Mouse (Mus musculus): ENCODE measurements at regions not wholly inside any gene's neighbourhood (a gene's known extent, or its start where the extent isn't known, plus 50 kb on each side); places are given as distances from the start of the nearest gene placed in this dataset.

- Histone ChIP-seq H3K27me3 (ENCODE audit: control insufficient read depth, insufficient read depth, low read length) (no peaks in the 10 kb centered on the region), H3K4me3 (ENCODE audit: low read depth, low read length) (no peak overlapping the region), H3K36me3 (ENCODE audit: control insufficient read depth, insufficient read depth, low read length) (no peaks in the 10 kb centered on the region), H3K27ac (ENCODE audit: insufficient read depth, low read depth, low read length) (no peak overlapping the region), H3K4me1 (ENCODE audit: control insufficient read depth, insufficient read depth, insufficient read length, low read length) (no peaks in the 10 kb centered on the region)
- TF ChIP-seq POLR2A (IDR thresholded peaks at IDR 0.05; ENCODE audit: low read depth, low read length) (no peak), CTCF (IDR thresholded peaks at IDR 0.05; ENCODE audit: extremely low read depth, insufficient read length, insufficient replicate concordance, low read depth, low read length) (no peak)
- WGBS, result 24% methylated on average over 22 of the region's 22 CpGs
Measured at GRCm38 (mm10) chr4:32074399-32075296, 110.8 kb downstream of the Map3k7 start.

- Histone ChIP-seq H3K4me1 (ENCODE audit: control insufficient read depth, insufficient read depth, insufficient read length, low read length) (no peaks in the 10 kb centered on the region), H3K27ac (ENCODE audit: insufficient read depth, low read depth, low read length) (no peak overlapping the region), H3K4me3 (ENCODE audit: low read depth, low read length) (no peak overlapping the region), H3K27me3 (ENCODE audit: control insufficient read depth, insufficient read depth, low read length) (no peaks in the 10 kb centered on the region), H3K36me3 (ENCODE audit: control insufficient read depth, insufficient read depth, low read length) (no peaks in the 10 kb centered on the region)
- TF ChIP-seq POLR2A (IDR thresholded peaks at IDR 0.05; ENCODE audit: low read depth, low read length), result no peak
- no peak for TF ChIP-seq CTCF (IDR thresholded peaks at IDR 0.05; ENCODE audit: extremely low read depth, insufficient read length, insufficient replicate concordance, low read depth, low read length)
- 67% methylated on average over 12 of the region's 12 CpGs for WGBS
Measured at GRCm38 (mm10) chr4:32076391-32076925, 112.6 kb downstream of the Map3k7 start.

- no peaks in the 10 kb centered on the region for H3K4me1 ChIP-seq (ENCODE audit: control insufficient read depth, insufficient read depth, insufficient read length, low read length)
- TF ChIP-seq CTCF (IDR thresholded peaks at IDR 0.05; ENCODE audit: extremely low read depth, insufficient read length, insufficient replicate concordance, low read depth, low read length) (no peak), POLR2A (IDR thresholded peaks at IDR 0.05; ENCODE audit: low read depth, low read length) (no peak)
- no peaks in the 10 kb centered on the region for H3K27me3 ChIP-seq (ENCODE audit: control insufficient read depth, insufficient read depth, low read length)
- no peaks in the 10 kb centered on the region for H3K36me3 ChIP-seq (ENCODE audit: control insufficient read depth, insufficient read depth, low read length)
- no peak overlapping the region for H3K4me3 ChIP-seq (ENCODE audit: low read depth, low read length)
- H3K27ac ChIP-seq (ENCODE audit: insufficient read depth, low read depth, low read length), result no peak overlapping the region
- WGBS, result 68% methylated on average over 8 of the region's 8 CpGs
Measured at GRCm38 (mm10) chr4:32083456-32083855, 119.6 kb downstream of the Map3k7 start.

GRCm38 (mm10) chr4:32084250-32084869, 120.5 kb downstream of the Map3k7 start:
- Histone ChIP-seq H3K4me1 (ENCODE audit: control insufficient read depth, insufficient read depth, insufficient read length, low read length) (no peaks in the 10 kb centered on the region), H3K4me3 (ENCODE audit: low read depth, low read length) (no peak overlapping the region), H3K27ac (ENCODE audit: insufficient read depth, low read depth, low read length) (no peak overlapping the region), H3K36me3 (ENCODE audit: control insufficient read depth, insufficient read depth, low read length) (no peaks in the 10 kb centered on the region), H3K27me3 (ENCODE audit: control insufficient read depth, insufficient read depth, low read length) (no peaks in the 10 kb centered on the region)
- TF ChIP-seq POLR2A (IDR thresholded peaks at IDR 0.05; ENCODE audit: low read depth, low read length) (no peak), CTCF (IDR thresholded peaks at IDR 0.05; ENCODE audit: extremely low read depth, insufficient read length, insufficient replicate concordance, low read depth, low read length) (no peak)
- 93% methylated on average over 10 of the region's 10 CpGs for WGBS

GRCm38 (mm10) chr4:32085040-32085439, 121.1 kb downstream of the Map3k7 start:
- no peak overlapping the region for H3K27ac ChIP-seq (ENCODE audit: insufficient read depth, low read depth, low read length)
- H3K36me3 ChIP-seq (ENCODE audit: control insufficient read depth, insufficient read depth, low read length), result no peaks in the 10 kb centered on the region
- no peak overlapping the region for H3K4me3 ChIP-seq (ENCODE audit: low read depth, low read length)
- H3K27me3 ChIP-seq (ENCODE audit: control insufficient read depth, insufficient read depth, low read length), result no peaks in the 10 kb centered on the region
- TF ChIP-seq POLR2A (IDR thresholded peaks at IDR 0.05; ENCODE audit: low read depth, low read length), result no peak
- TF ChIP-seq CTCF (IDR thresholded peaks at IDR 0.05; ENCODE audit: extremely low read depth, insufficient read length, insufficient replicate concordance, low read depth, low read length), result no peak
- WGBS, result 89% methylated on average over 2 of the region's 2 CpGs
- no peaks in the 10 kb centered on the region for H3K4me1 ChIP-seq (ENCODE audit: control insufficient read depth, insufficient read depth, insufficient read length, low read length)

GRCm38 (mm10) chr4:32091086-32091485, 127.2 kb downstream of the Map3k7 start:
- 82% methylated on average over 10 of the region's 10 CpGs for WGBS
- Histone ChIP-seq H3K27me3 (ENCODE audit: control insufficient read depth, insufficient read depth, low read length) (no peaks in the 10 kb centered on the region), H3K27ac (ENCODE audit: insufficient read depth, low read depth, low read length) (no peak overlapping the region), H3K4me1 (ENCODE audit: control insufficient read depth, insufficient read depth, insufficient read length, low read length) (no peaks in the 10 kb centered on the region), H3K4me3 (ENCODE audit: low read depth, low read length) (no peak overlapping the region), H3K36me3 (ENCODE audit: control insufficient read depth, insufficient read depth, low read length) (no peaks in the 10 kb centered on the region)
- TF ChIP-seq CTCF (IDR thresholded peaks at IDR 0.05; ENCODE audit: extremely low read depth, insufficient read length, insufficient replicate concordance, low read depth, low read length) (no peak), POLR2A (IDR thresholded peaks at IDR 0.05; ENCODE audit: low read depth, low read length) (no peak)

Data from small intestine, adult 2 months (tissue).